Mouse (Mus musculus) mesoderm, embryonic 11.5 days (tissue): Measurements from ENCODE around the gene Klf15.
A peak's percentile ranks its signal among the peaks of the same experiment; 100 is the strongest.

Experiments used
- DNase-seq: peaks from one replicate; pipeline ENCODE4 v3.0.0-alpha.2; 2012; ENCODE audit warnings: low read depth, low spot score

Gene Klf15

GRCm38 (mm10) chr6:90491956-90492744 is 29.8 kb downstream of the Klf15 start:
- DNase-seq: no peak

GRCm38 (mm10) chr6:90494155-90494554 is 31.8 kb downstream of the Klf15 start:
- DNase-seq: no peak

- no peak for DNase-seq
Measured at GRCm38 (mm10) chr6:90494566-90494965, 32.2 kb downstream of the Klf15 start.

- no peak for DNase-seq
Measured at GRCm38 (mm10) chr6:90495282-90495912, 33.0 kb downstream of the Klf15 start.

GRCm38 (mm10) chr6:90496217-90496616 is 33.8 kb downstream of the Klf15 start:
- no peak for DNase-seq

- DNase-seq: no peak
Measured at GRCm38 (mm10) chr6:90499509-90499908, 37.1 kb downstream of the Klf15 start.

GRCm38 (mm10) chr6:90501222-90501940 is 39.0 kb downstream of the Klf15 start:
- no peak for DNase-seq

- DNase-seq: no peak
Measured at GRCm38 (mm10) chr6:90505906-90506305, 43.5 kb downstream of the Klf15 start.

- no peak for DNase-seq
Measured at GRCm38 (mm10) chr6:90506673-90507311, 44.4 kb downstream of the Klf15 start.

- no peak for DNase-seq
Measured at GRCm38 (mm10) chr6:90507443-90507842, 45.1 kb downstream of the Klf15 start.

- peak; percentile 68 for DNase-seq
Measured at GRCm38 (mm10) chr6:90508197-90508624, 45.8 kb downstream of the Klf15 start.

GRCm38 (mm10) chr6:90509085-90509484 is 46.7 kb downstream of the Klf15 start:
- DNase-seq: no peak

GRCm38 (mm10) chr6:90512416-90512815 is 50.0 kb downstream of the Klf15 start:
- DNase-seq: no peak

- DNase-seq: no peak
Measured at GRCm38 (mm10) chr6:90513074-90513856, 50.9 kb downstream of the Klf15 start.

GRCm38 (mm10) chr6:90514369-90514768 is 52.0 kb downstream of the Klf15 start:
- no peak for DNase-seq

GRCm38 (mm10) chr6:90514883-90515405 is 52.6 kb downstream of the Klf15 start:
- peak; percentile 79 for DNase-seq

- no peak for DNase-seq
Measured at GRCm38 (mm10) chr6:90518892-90519291, 56.5 kb downstream of the Klf15 start.

- no peak for DNase-seq
Measured at GRCm38 (mm10) chr6:90519375-90519774, 57.0 kb downstream of the Klf15 start.
